Mouse (Mus musculus): ENCODE data around the gene Adh1. TPM values are rescaled to one million over a fixed set of nuclear protein-coding genes. Genes with fewer than 3 reads are reported as not detected.

The Adh1 gene
- polyA plus RNA-seq, 2 experiments: 3.8 to 8.4 TPM

GRCm38 (mm10) chr3:138309910-138310309, 49.1 kb downstream of the Adh1 start:
- Histone ChIP-seq H3K36me3 (replicated peaks; ENCODE audit: control insufficient read depth, insufficient read depth, low read depth) (no peaks in the 10 kb centered on the region), H3K9ac (replicated peaks) (no peak overlapping the region), H3K4me3 (ENCODE audit: insufficient read depth in 1 of 2, low read depth in 2 of 2, low read length in 2 of 2) (no peak overlapping the region), H3K27me3 (ENCODE audit: control insufficient read depth, insufficient read depth, low read length) (no peaks in the 10 kb centered on the region), H3K27ac (no peak overlapping the region), H3K4me1 (replicated peaks; ENCODE audit: control insufficient read depth in 2 of 2, insufficient read depth in 2 of 2, low read length in 1 of 2) (peaks cover 0 to 7% of the 10 kb centered on the region in 2 experiments; a peak in 1 of 4 replicates), H3K9me3 (ENCODE audit: control insufficient read depth, low read length) (no peaks in the 10 kb centered on the region), H3K4me2 (ENCODE audit: low read depth) (no peak overlapping the region)
- DNase-seq (ENCODE audit: low read depth in 3 of 3, low spot score in 3 of 3) (no peak), ATAC-seq (ENCODE audit: insufficient read depth) (no peak)
- TF ChIP-seq EP300 (IDR thresholded peaks at IDR 0.05; ENCODE audit: low read depth) (no peak), CTCF (IDR thresholded peaks at IDR 0.05; ENCODE audit: low read depth) (no peak)
- 73% methylated on average over 8 of the region's 8 CpGs for WGBS (ENCODE audit: insufficient replicate concordance)

DNA sequence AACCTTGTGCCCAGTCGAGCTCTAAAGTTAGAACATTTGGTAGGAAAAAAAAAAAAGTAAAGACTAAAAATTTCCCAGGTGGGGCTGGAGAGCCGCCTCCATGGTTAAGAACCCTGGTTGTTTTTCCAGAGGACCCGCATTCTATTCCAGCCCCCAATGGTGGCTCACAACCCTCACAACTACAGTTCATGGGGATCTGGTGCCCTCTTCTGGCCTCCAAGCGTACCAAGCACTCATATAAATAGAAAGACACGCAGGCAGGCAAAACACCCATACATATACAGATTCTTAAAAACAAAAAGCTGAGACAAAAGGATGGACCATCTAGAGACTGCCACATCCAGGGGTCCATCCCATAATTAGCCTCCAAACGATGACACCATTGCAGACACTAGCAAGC, 50.2 kb downstream of the Adh1 start:
- TF ChIP-seq EP300 (IDR thresholded peaks at IDR 0.05; ENCODE audit: low read depth) (no peak), CTCF (IDR thresholded peaks at IDR 0.05; ENCODE audit: low read depth) (peak; percentile 25; the same call in 1 of the 2 replicates)
- no peaks in the 10 kb centered on the region for H3K36me3 ChIP-seq (replicated peaks; ENCODE audit: control insufficient read depth, insufficient read depth, low read depth)

GRCm38 (mm10) chr3:138312965-138313364, 52.2 kb downstream of the Adh1 start, which contains the start of gene Adh6a:
Gene Adh6a (plus strand): TSS chr3:138313286.
- 53% methylated on average over 5 of the region's 5 CpGs for WGBS (ENCODE audit: insufficient replicate concordance)
- no peak within 1 kb of the TSS for H3K4me2 ChIP-seq (ENCODE audit: low read depth)
- ATAC-seq (ENCODE audit: insufficient read depth) (no peak), DNase-seq (ENCODE audit: low read depth in 3 of 3, low spot score in 3 of 3) (no peak)
- H3K9ac ChIP-seq (replicated peaks): no peak within 1 kb of the TSS
- H3K4me1 ChIP-seq (replicated peaks; ENCODE audit: control insufficient read depth in 2 of 2, insufficient read depth in 2 of 2, low read length in 1 of 2): no peaks in the 10 kb centered on the region
- H3K4me3 ChIP-seq (ENCODE audit: insufficient read depth in 1 of 2, low read depth in 2 of 2, low read length in 2 of 2): no peak within 1 kb of the TSS
- no peaks in the 10 kb centered on the region for H3K9me3 ChIP-seq (ENCODE audit: control insufficient read depth, low read length)
- TF ChIP-seq EP300 (IDR thresholded peaks at IDR 0.05; ENCODE audit: low read depth): no peak
- TF ChIP-seq CTCF (IDR thresholded peaks at IDR 0.05; ENCODE audit: low read depth): no peak
- H3K27ac ChIP-seq: no peak within 1 kb of the TSS
- H3K36me3 ChIP-seq (replicated peaks; ENCODE audit: control insufficient read depth, insufficient read depth, low read depth): no peaks in the 10 kb centered on the region
- H3K27me3 ChIP-seq (ENCODE audit: control insufficient read depth, insufficient read depth, low read length): no peaks in the 10 kb centered on the region

More for the DNA sequence above, 50.2 kb downstream of the Adh1 start:
- H3K9me3 ChIP-seq (ENCODE audit: control insufficient read depth, low read length): no peaks in the 10 kb centered on the region
- ATAC-seq (ENCODE audit: insufficient read depth) (no peak), DNase-seq (ENCODE audit: low read depth in 3 of 3, low spot score in 3 of 3) (no peak)
- WGBS (ENCODE audit: insufficient replicate concordance): 60% methylated on average over 6 of the region's 6 CpGs
- H3K4me2 ChIP-seq (ENCODE audit: low read depth): no peak overlapping the region
- no peaks in the 10 kb centered on the region for H3K4me1 ChIP-seq (replicated peaks; ENCODE audit: control insufficient read depth in 2 of 2, insufficient read depth in 2 of 2, low read length in 1 of 2)
- no peak overlapping the region for H3K9ac ChIP-seq (replicated peaks)
- H3K27me3 ChIP-seq (ENCODE audit: control insufficient read depth, insufficient read depth, low read length): no peaks in the 10 kb centered on the region
- H3K27ac ChIP-seq: no peak overlapping the region
- no peak overlapping the region for H3K4me3 ChIP-seq (ENCODE audit: insufficient read depth in 1 of 2, low read depth in 2 of 2, low read length in 2 of 2)

- Histone ChIP-seq H3K4me3 (ENCODE audit: insufficient read depth in 1 of 2, low read depth in 2 of 2, low read length in 2 of 2) (no peak overlapping the region), H3K4me1 (replicated peaks; ENCODE audit: control insufficient read depth in 2 of 2, insufficient read depth in 2 of 2, low read length in 1 of 2) (no peaks in the 10 kb centered on the region), H3K9me3 (ENCODE audit: control insufficient read depth, low read length) (no peaks in the 10 kb centered on the region), H3K27ac (no peak overlapping the region), H3K27me3 (ENCODE audit: control insufficient read depth, insufficient read depth, low read length) (no peaks in the 10 kb centered on the region), H3K9ac (replicated peaks) (no peak overlapping the region), H3K36me3 (replicated peaks; ENCODE audit: control insufficient read depth, insufficient read depth, low read depth) (no peaks in the 10 kb centered on the region), H3K4me2 (ENCODE audit: low read depth) (no peak overlapping the region)
- ATAC-seq (ENCODE audit: insufficient read depth): no peak
- WGBS (ENCODE audit: insufficient replicate concordance): 58% methylated on average over 2 of the region's 2 CpGs
- no peak for DNase-seq (ENCODE audit: low read depth in 3 of 3, low spot score in 3 of 3)
- no peak for TF ChIP-seq CTCF (IDR thresholded peaks at IDR 0.05; ENCODE audit: low read depth)
- no peak for TF ChIP-seq EP300 (IDR thresholded peaks at IDR 0.05; ENCODE audit: low read depth)
These were observed 56.2 kb downstream of the Adh1 start for GRCm38 (mm10) chr3:138316908-138317472.

GRCm38 (mm10) chr3:138325001-138325400, 64.2 kb downstream of the Adh1 start:
- Histone ChIP-seq H3K9ac (replicated peaks) (no peak overlapping the region), H3K4me2 (ENCODE audit: low read depth) (no peak overlapping the region), H3K27ac (no peak overlapping the region), H3K4me1 (replicated peaks; ENCODE audit: control insufficient read depth in 2 of 2, insufficient read depth in 2 of 2, low read length in 1 of 2) (no peaks in the 10 kb centered on the region), H3K9me3 (ENCODE audit: control insufficient read depth, low read length) (no peaks in the 10 kb centered on the region), H3K27me3 (ENCODE audit: control insufficient read depth, insufficient read depth, low read length) (no peaks in the 10 kb centered on the region), H3K36me3 (replicated peaks; ENCODE audit: control insufficient read depth, insufficient read depth, low read depth) (no peaks in the 10 kb centered on the region), H3K4me3 (ENCODE audit: insufficient read depth in 1 of 2, low read depth in 2 of 2, low read length in 2 of 2) (no peak overlapping the region)
- no peak for TF ChIP-seq EP300 (IDR thresholded peaks at IDR 0.05; ENCODE audit: low read depth)
- TF ChIP-seq CTCF (IDR thresholded peaks at IDR 0.05; ENCODE audit: low read depth): no peak
- ATAC-seq (ENCODE audit: insufficient read depth) (no peak), DNase-seq (ENCODE audit: low read depth in 3 of 3, low spot score in 3 of 3) (no peak)
- 79% methylated on average over 17 of the region's 17 CpGs for WGBS (ENCODE audit: insufficient replicate concordance)

Measured in liver, embryonic 14.5 days (tissue).